Mouse (Mus musculus) inflammation-experienced regulatory T-cells (primary cell): ENCODE results near the gene Swsap1. TPM values are rescaled to one million over a fixed set of nuclear protein-coding genes. Genes with fewer than 3 reads are reported as not detected.

ENCODE experiments used
- polyA plus RNA-seq, 2 experiments: library from polyadenylated mRNA; unstranded; fragments of 100-300 nt; shearing (Covaris generic); gene quantifications; one replicate each; pipeline ENCODE4 v1.2.1; 2017

Gene Swsap1
- 10 to 100 TPM; 11.8 to 12.4 TPM for polyA plus RNA-seq

GRCm38 (mm10) chr9:21955570-21956281 lies at the start of gene Swsap1:
TSS of gene Swsap1 (plus strand) at chr9:21955755.

GRCm38 (mm10) chr9:21918035-21918592 lies 37.4 kb upstream of the Swsap1 start, which contains the start of gene Rab3d:
TSS of gene Rab3d (minus strand) at chr9:21918192.

DNA sequence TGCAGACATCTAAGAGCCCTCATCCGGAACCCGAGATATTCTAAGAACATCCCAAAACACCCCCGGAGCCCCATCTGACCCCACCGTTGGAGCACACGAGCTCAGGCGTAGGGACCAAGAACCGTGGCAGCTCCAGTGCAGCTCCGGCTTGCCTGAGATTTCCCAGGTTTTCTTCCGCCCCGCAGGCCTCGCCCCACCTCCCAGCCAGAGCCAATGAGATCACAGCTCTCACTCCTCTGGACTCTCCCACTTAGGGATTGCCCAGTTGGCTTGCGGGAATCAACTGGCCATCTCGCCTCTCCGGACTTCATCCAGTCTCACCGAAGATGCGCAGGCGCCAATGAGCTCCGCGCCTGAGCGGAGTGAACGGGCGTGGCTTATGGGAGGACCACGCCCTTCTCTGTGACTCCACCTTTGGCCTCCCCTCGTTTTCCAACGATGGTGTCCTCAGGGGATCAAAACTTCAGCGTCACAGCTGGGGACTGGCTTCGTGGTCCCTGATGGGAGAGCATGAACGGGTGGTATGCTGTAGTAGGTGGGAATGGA lies 28.3 kb upstream of the Swsap1 start, which contains the start of the genes Ccdc159 and Tmem205:
Ccdc159 (plus strand) TSS at position 264 of the 546 bp plus-strand sequence.
Tmem205 (minus strand) TSS at position 349 of the 546 bp plus-strand sequence.

GRCm38 (mm10) chr9:21936692-21937570 lies 18.6 kb upstream of the Swsap1 start, which contains the start of gene Plppr2:
TSS of gene Plppr2 (plus strand) at chr9:21937033.

GRCm38 (mm10) chr9:21963417-21963816 lies 7.9 kb downstream of the Swsap1 start, which contains the start of gene Epor:
TSS of gene Epor (minus strand) at chr9:21963506.

DNA sequence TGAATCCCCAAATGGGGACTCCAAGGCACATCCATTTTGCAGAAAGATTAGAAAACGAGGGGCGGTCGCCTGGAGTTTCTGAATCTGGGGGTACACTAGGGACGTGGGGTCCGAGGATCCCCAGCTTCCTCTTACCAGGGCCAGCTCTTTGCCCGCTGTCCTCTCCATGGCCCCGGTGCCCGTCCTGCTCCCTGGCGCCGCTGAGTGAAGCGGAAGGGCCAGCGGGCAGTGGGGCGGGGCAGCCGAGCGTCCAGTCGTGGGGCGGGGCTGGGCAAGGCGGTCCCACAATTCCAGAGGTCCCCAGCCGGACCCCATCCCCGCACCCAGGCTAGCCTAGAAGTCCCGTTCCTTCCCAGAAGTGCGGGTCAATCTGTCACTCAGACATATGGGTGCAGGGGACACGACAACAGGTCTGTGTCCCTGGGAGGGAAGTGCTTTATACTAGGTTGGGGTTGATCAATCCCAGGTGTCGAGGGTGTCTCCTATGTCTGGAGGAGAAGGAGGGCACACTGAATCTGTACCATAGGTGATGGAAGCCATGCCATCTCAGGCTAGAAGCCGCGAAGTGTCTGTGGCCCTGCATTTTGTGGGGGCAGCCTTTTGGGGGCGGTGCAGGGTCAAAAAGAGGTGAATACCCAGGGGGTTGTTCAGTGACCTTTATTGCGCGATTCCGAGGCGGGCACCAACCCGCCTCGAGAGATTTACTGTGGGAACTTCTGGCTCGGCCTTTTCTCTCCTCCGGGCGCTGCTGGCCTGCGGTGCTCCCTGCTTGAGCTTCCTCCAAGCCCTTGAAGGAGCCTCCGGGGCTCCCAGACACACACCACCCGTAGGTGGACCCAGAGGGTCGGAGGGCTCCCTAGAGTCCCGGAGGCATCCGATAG lies 33.9 kb downstream of the Swsap1 start, which contains the start of gene Rgl3:
Rgl3 (minus strand) TSS at position 217 of the 881 bp plus-strand sequence.

GRCm38 (mm10) chr9:22002194-22003162 lies 46.9 kb downstream of the Swsap1 start, which contains the start of the genes Ccdc151 and Prkcsh:
TSS of gene Ccdc151 (minus strand) at chr9:22002634.
TSS of gene Prkcsh (plus strand) at chr9:22002806.

Other genes with a start within 250 kb of the Swsap1 start
- 10 to 100 TPM; 20.3 to 29.5 TPM for gene Ldlr, start 232.3 kb upstream of the Swsap1 start, polyA plus RNA-seq
- gene Spc24, start 195.5 kb upstream of the Swsap1 start, polyA plus RNA-seq: 1 to 10 TPM; 2.8 to 3.7 TPM
- gene Kank2, start 157.0 kb upstream of the Swsap1 start, polyA plus RNA-seq: under 1 TPM in 1 of 2 experiments, not detected in 1; 0.45 TPM
- under 1 TPM in 1 of 2 experiments, not detected in 1; 0.44 TPM for gene Angptl8, start 120.2 kb upstream of the Swsap1 start, polyA plus RNA-seq
- 1 to 10 TPM; 3.7 to 4.5 TPM for gene Dock6, start 103.1 kb upstream of the Swsap1 start, polyA plus RNA-seq
- 10 to 100 TPM; 14.8 to 29.0 TPM for gene Rab3d, start 37.6 kb upstream of the Swsap1 start, polyA plus RNA-seq
- 1 to 10 TPM in 1 of 2 experiments, under 1 TPM in 1; 0.86 to 1.5 TPM for gene Ccdc159, start 28.3 kb upstream of the Swsap1 start, polyA plus RNA-seq
- 1 to 10 TPM; 3.6 to 8.0 TPM for gene Tmem205, start 28.2 kb upstream of the Swsap1 start, polyA plus RNA-seq
- gene Plppr2, start 18.7 kb upstream of the Swsap1 start, polyA plus RNA-seq: 1 to 10 TPM; 1.6 to 1.9 TPM
- gene Epor, start 7.8 kb downstream of the Swsap1 start, polyA plus RNA-seq: under 1 TPM in 1 of 2 experiments, not detected in 1; 0.84 TPM
- under 1 TPM in 1 of 2 experiments, not detected in 1; 0.20 TPM for gene Rgl3, start 33.7 kb downstream of the Swsap1 start, polyA plus RNA-seq
- under 1 TPM; 0.18 to 0.49 TPM for gene Ccdc151, start 46.9 kb downstream of the Swsap1 start, polyA plus RNA-seq
- gene Prkcsh, start 47.1 kb downstream of the Swsap1 start, polyA plus RNA-seq: 10 to 100 TPM; 76.4 to 98.0 TPM
- gene Elavl3, start 96.3 kb downstream of the Swsap1 start, polyA plus RNA-seq: under 1 TPM; 0.24 to 0.78 TPM
- gene Gm49318, start 115.5 kb downstream of the Swsap1 start, polyA plus RNA-seq: not detected
- 10 to 100 TPM; 19.8 to 27.0 TPM for gene Zfp653, start 115.6 kb downstream of the Swsap1 start, polyA plus RNA-seq
- gene Ecsit, start 129.7 kb downstream of the Swsap1 start, polyA plus RNA-seq: 10 to 100 TPM; 45.4 to 50.3 TPM
- gene Cnn1, start 143.5 kb downstream of the Swsap1 start, polyA plus RNA-seq: under 1 TPM; 0.13 to 0.38 TPM
- gene Elof1, start 161.4 kb downstream of the Swsap1 start, polyA plus RNA-seq: 10 to 100 TPM; 76.8 to 82.5 TPM
- 100 to 1,000 TPM; 197 to 281 TPM for gene Acp5, start 180.0 kb downstream of the Swsap1 start, polyA plus RNA-seq
- 10 to 100 TPM; 38.0 to 39.5 TPM for gene Pigyl, start 201.1 kb downstream of the Swsap1 start, polyA plus RNA-seq
- under 1 TPM; 0.11 to 0.22 TPM for gene Zfp872, start 232.3 kb downstream of the Swsap1 start, polyA plus RNA-seq